ENCODE assay signal across 20 mouse cellular contexts in the genomic region with DNA sequence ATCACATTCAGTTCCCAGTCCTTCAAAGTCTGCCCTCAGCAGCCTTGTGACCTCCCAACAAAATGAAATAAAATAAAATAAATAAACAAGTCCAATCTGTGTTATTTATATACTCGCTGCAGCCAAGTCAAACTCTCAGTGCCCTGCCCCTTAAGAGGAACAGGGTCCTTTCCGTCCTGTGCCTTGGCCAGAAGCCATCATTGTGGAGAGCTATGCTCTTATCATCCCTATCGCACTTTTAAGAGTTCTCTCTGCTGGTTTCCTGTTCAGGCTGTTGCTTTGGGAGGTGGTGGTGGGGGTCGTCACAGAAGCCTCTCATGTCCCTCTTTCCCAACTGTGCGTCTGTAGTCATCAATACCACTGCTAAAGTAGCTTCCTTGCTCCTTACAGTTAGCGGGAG.
A peak's percentile ranks its signal among the peaks of the same experiment; 100 is the strongest.
DNase-seq lines count a peak whose midpoint lies in the region; ATAC-seq lines count a peak whose summit lies in the region.
"Had no signal": no experiment of that assay in that cellular context is flagged by ENCODE, and none has a peak within 500 bp of the region (broad histone marks: within the 10 kb centered on the region; RNA-seq: fewer than 3 reads in every experiment).

No protein-coding gene starts in this region.

- H3K27ac ChIP-seq in heart, embryonic 10.5 days, result peak overlapping the region; percentile 74; the same call in 1 of the 2 replicates
- H3K27ac ChIP-seq in kidney, embryonic 15.5 days, result no peak overlapping the region
- no peak overlapping the region for H3K27ac ChIP-seq in lung, embryonic 16.5 days (ENCODE audit: low read length)
- H3K27ac ChIP-seq: embryonic facial prominence, embryonic 13.5 days; hindbrain, embryonic 15.5 days; midbrain, embryonic 15.5 days had no signal

- 35% methylated on average over 6 of the region's 6 CpGs for WGBS in heart, embryonic 10.5 days
- 68% methylated on average over 6 of the region's 6 CpGs for WGBS in kidney, embryonic 15.5 days
- 34% methylated on average over 6 of the region's 6 CpGs for WGBS in lung, embryonic 16.5 days

- H3K27me3 ChIP-seq in heart, embryonic 10.5 days (ENCODE audit: insufficient read depth, poor library complexity, severe bottlenecking), result no peaks in the 10 kb centered on the region
- no peaks in the 10 kb centered on the region for H3K27me3 ChIP-seq in kidney, embryonic 15.5 days
- no peaks in the 10 kb centered on the region for H3K27me3 ChIP-seq in lung, embryonic 16.5 days (ENCODE audit: control insufficient read depth, insufficient read depth, low read depth, low read length)
- H3K27me3 ChIP-seq: embryonic facial prominence, embryonic 13.5 days; hindbrain, embryonic 15.5 days; midbrain, embryonic 15.5 days had no signal

- no peak for ATAC-seq in kidney, embryonic 15.5 days (replicated peaks; ENCODE audit: low FRiP score)
- peak; percentile 57 for ATAC-seq in lung, embryonic 16.5 days (ENCODE audit: low read depth)
- ATAC-seq: forebrain, embryonic 14.5 days; intestine, embryonic 16.5 days; midbrain, embryonic 15.5 days had no signal

- peaks cover 15% of the 10 kb centered on the region; the same call in 1 of the 2 replicates for H3K4me1 ChIP-seq in heart, embryonic 10.5 days
- H3K4me1 ChIP-seq in kidney, embryonic 15.5 days, result no peaks in the 10 kb centered on the region
- H3K4me1 ChIP-seq in lung, embryonic 16.5 days (replicated peaks; ENCODE audit: control insufficient read depth, insufficient read depth, low read length), result peaks cover 5% of the 10 kb centered on the region
- H3K4me1 ChIP-seq: embryonic facial prominence, embryonic 13.5 days; hindbrain, embryonic 15.5 days; midbrain, embryonic 15.5 days had no signal

- no peak overlapping the region for H3K9ac ChIP-seq in kidney, embryonic 15.5 days
- no peak overlapping the region for H3K9ac ChIP-seq in lung, embryonic 16.5 days (ENCODE audit: low read length)
- H3K9ac ChIP-seq: embryonic facial prominence, embryonic 13.5 days; hindbrain, embryonic 15.5 days; midbrain, embryonic 15.5 days had no signal

- no peaks in the 10 kb centered on the region for H3K9me3 ChIP-seq in heart, embryonic 10.5 days
- H3K9me3 ChIP-seq in kidney, embryonic 15.5 days (replicated peaks), result no peaks in the 10 kb centered on the region
- no peaks in the 10 kb centered on the region for H3K9me3 ChIP-seq in lung, embryonic 16.5 days (ENCODE audit: control insufficient read depth, low read length)
- H3K9me3 ChIP-seq: hindbrain, embryonic 15.5 days; midbrain, embryonic 15.5 days had no signal

- no peak for DNase-seq in heart, embryonic 10.5 days (ENCODE audit: low spot score)
- no peak for DNase-seq in heart, adult 8-10 months (ENCODE audit: low spot score)
- peak; percentile 7 for DNase-seq in kidney, postnatal 14 days
- DNase-seq in left cerebral cortex, adult 18-20 months (ENCODE audit: low spot score in 2 of 2), result no peak
- no peak for DNase-seq in adrenal gland, postnatal 10 days
- DNase-seq in adrenal gland, adult 2 months, result no peak
- DNase-seq: cerebellum, postnatal 14 days; gastrocnemius, postnatal 10 days; kidney, postnatal 36 days; thymus, postnatal 4 days had no signal

- no peaks in the 10 kb centered on the region for H3K36me3 ChIP-seq in heart, embryonic 10.5 days
- no peaks in the 10 kb centered on the region for H3K36me3 ChIP-seq in kidney, embryonic 15.5 days
- no peaks in the 10 kb centered on the region for H3K36me3 ChIP-seq in lung, embryonic 16.5 days (ENCODE audit: control insufficient read depth, insufficient read depth, low read length)
- H3K36me3 ChIP-seq: embryonic facial prominence, embryonic 13.5 days; G1E; hindbrain, embryonic 15.5 days; midbrain, embryonic 15.5 days had no signal

- H3K4me2 ChIP-seq in kidney, embryonic 15.5 days, result no peak overlapping the region
- no peak overlapping the region for H3K4me2 ChIP-seq in lung, embryonic 16.5 days (ENCODE audit: low read depth, low read length)
- H3K4me2 ChIP-seq: embryonic facial prominence, embryonic 13.5 days; hindbrain, embryonic 15.5 days; liver, embryonic 11.5 days; midbrain, embryonic 15.5 days had no signal

- no peak overlapping the region for H3K4me3 ChIP-seq in heart, embryonic 10.5 days
- no peak overlapping the region for H3K4me3 ChIP-seq in kidney, embryonic 15.5 days (replicated peaks)
- no peak overlapping the region for H3K4me3 ChIP-seq in lung, embryonic 16.5 days (ENCODE audit: low read length)
- H3K4me3 ChIP-seq: embryonic facial prominence, embryonic 13.5 days; hindbrain, embryonic 15.5 days; midbrain, embryonic 15.5 days; myocyte had no signal
